ENCODE assay signal across 14 mouse cellular contexts in the genomic region with DNA sequence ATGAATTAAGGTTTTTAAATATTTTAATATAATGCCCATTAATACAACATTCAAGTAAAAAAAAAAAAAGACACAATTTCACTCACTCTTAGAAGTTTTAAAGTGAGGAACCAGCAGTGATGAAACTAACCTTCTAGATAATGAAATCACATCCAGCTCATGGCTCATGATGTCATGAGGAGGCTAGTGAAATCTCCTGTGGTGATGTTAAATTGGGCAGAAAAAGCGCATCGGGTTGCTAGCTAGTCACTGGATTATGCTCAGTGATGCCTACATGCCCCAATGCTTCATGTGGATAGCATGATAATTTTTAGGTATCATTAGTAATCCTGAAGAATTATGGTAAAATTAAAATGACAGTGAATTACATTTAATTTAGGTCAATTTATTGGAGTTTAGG.
"Had no signal": no experiment of that assay in that cellular context is flagged by ENCODE, and none has a peak within 500 bp of the region (broad histone marks: within the 10 kb centered on the region; RNA-seq: fewer than 3 reads in every experiment).

No protein-coding gene starts in this region.

- H3K9me3 ChIP-seq: limb, embryonic 15.5 days; liver, embryonic 12.5 days; lung, embryonic 15.5 days; megakaryocyte, embryonic 14.5 days; midbrain, embryonic 12.5 days; neural tube, embryonic 15.5 days had no signal

- H3K4me2 ChIP-seq: limb, embryonic 15.5 days; liver, embryonic 12.5 days; lung, embryonic 15.5 days; midbrain, embryonic 12.5 days; neural tube, embryonic 15.5 days had no signal

- H3K9ac ChIP-seq: limb, embryonic 15.5 days; liver, embryonic 12.5 days; lung, embryonic 15.5 days; midbrain, embryonic 12.5 days; neural tube, embryonic 15.5 days had no signal

- DNase-seq: kidney, postnatal 10 days; lung, postnatal 14 days; right cerebral cortex, postnatal 4 days; spleen, adult 18-20 months; thymus, adult 18-20 months; thymus, postnatal 14 days had no signal

- ATAC-seq: liver, embryonic 12.5 days; midbrain, embryonic 16.5 days had no signal

- H3K27me3 ChIP-seq: limb, embryonic 15.5 days; liver, embryonic 12.5 days; lung, embryonic 15.5 days; megakaryocyte, embryonic 14.5 days; neural tube, embryonic 15.5 days had no signal

- H3K27ac ChIP-seq: limb, embryonic 15.5 days; liver, embryonic 12.5 days; lung, embryonic 15.5 days; macrophage; midbrain, embryonic 12.5 days; neural tube, embryonic 15.5 days had no signal

- H3K36me3 ChIP-seq: limb, embryonic 15.5 days; liver, embryonic 12.5 days; lung, embryonic 15.5 days; midbrain, embryonic 12.5 days; neural tube, embryonic 15.5 days had no signal

- H3K4me3 ChIP-seq: limb, embryonic 15.5 days; liver, embryonic 12.5 days; lung, embryonic 15.5 days; megakaryocyte, embryonic 14.5 days; midbrain, embryonic 12.5 days; neural tube, embryonic 15.5 days had no signal

- H3K4me1 ChIP-seq: limb, embryonic 15.5 days; liver, embryonic 12.5 days; lung, embryonic 15.5 days; megakaryocyte, embryonic 14.5 days; midbrain, embryonic 12.5 days; neural tube, embryonic 15.5 days had no signal
